Mouse (Mus musculus): ENCODE results near the gene Zfp319. TPM values are rescaled to one million over a fixed set of nuclear protein-coding genes. Genes with fewer than 3 reads are reported as not detected.
A peak's percentile ranks its signal among the peaks of the same experiment; 100 is the strongest.
"Not testable (repeated sequence)": the region's sequence is repeated elsewhere in the genome, so short reads cannot be mapped to it uniquely, and the experiment has no call there.

Zfp319 gene
- polyA plus RNA-seq (2021) = 12.3 TPM

DNA sequence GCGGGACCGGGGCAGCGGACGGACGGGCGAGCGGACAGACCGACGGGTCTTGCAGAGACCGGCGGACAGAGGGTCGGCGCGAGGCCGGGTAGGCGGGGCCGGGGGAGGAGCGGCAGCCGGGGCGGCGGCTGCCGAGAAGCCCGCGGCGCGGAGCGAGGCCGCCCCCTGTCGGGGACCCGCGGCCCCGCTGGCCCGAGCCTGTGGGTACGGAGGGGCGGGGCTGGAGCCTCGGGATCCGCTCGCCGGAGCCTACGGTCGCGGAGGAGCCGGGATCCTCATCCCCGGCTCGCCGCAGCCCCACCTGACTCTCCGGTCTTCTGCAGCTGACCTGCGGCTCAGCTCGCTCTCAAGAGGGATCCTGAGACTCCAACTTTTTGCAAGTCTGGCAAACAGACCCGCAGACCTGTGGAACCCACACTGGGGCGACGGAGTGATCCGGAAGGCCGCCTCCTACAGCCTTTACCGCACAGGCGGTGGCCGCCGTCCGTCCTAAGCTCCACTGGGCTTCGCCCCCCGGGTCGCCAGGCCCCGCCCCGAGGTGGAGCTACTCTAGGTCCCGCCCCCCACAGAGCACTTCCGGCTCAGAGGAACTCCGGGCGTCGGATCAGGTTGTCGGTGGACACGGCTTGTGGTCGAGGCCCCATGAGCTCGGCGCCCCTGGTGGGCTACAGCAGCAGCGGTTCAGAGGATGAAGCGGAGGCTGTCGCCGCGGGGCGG lies at the start of gene Zfp319, which contains the start of gene Usb1:
Gene Zfp319, minus strand, starts transcription at position 231 of the 717 bp plus-strand sequence.
Gene Usb1, plus strand, starts transcription at position 565 of the 717 bp plus-strand sequence.
- in situ Hi-C loops (cut with MboI; ENCODE audit: low pct_unique_long_range_greater_than_20kb) = loop anchor here (25.0 kb wide), 1 partner anchor 355 kb away; the partner anchor contains the start of gene Ndrg4
- POLR2A ChIA-PET = interaction anchor here (1.0 to 1.9 kb wide), 5 partner anchors 10 to 102 kb away, joined by 3 to 6 read pairs (median 4); no protein-coding TSS in a partner anchor
- no peaks in the 10 kb centered on the region for H3K27me3 ChIP-seq
- ATAC-seq = peak; percentile 88
- TF ChIP-seq CTCF (IDR thresholded peaks at IDR 0.05) = no peak
- CTCF ChIA-PET = interaction anchor here (0.8 to 1.8 kb wide), 9 partner anchors 12 to 102 kb away, joined by 3 to 11 read pairs (median 4); partner anchors contain the start of gene Cfap20
- no peak for DNase-seq (ENCODE audit: low read depth, low spot score)

DNA sequence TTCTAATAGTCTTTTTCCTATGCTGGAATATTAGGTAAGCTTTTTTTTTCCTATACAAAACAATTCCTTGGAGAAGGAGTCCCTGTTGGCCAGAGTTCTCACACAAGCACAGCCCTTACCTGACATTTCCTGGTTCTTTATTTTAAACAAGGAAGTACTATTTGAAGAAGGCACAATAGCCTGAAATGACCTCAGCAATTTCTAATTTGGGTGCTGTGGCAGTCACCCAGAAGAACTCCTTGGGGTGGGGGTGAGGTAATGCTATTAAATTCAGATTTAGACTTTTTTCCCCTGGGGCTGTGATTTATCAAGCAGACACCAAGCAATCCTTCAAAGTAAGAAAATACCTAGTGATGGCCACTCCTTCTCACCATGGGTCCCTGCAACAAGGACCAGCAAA lies 49.2 kb upstream of the Zfp319 start:
- H3K27me3 ChIP-seq = no peaks in the 10 kb centered on the region
- ChIA-PET POLR2A (no interaction called here), CTCF (no interaction called here)
- in situ Hi-C loops (cut with MboI; ENCODE audit: low pct_unique_long_range_greater_than_20kb) = no loop called here
- TF ChIP-seq CTCF (IDR thresholded peaks at IDR 0.05) = no peak
- ATAC-seq (no peak), DNase-seq (ENCODE audit: low read depth, low spot score) (no peak)

GRCm38 (mm10) chr8:95378928-95379327 lies 47.2 kb upstream of the Zfp319 start:
- CTCF ChIA-PET; ATAC-seq; POLR2A ChIA-PET; DNase-seq (ENCODE audit: low read depth, low spot score); H3K27me3 ChIP-seq; in situ Hi-C loops (cut with MboI; ENCODE audit: low pct_unique_long_range_greater_than_20kb): not testable (repeated sequence)

- DNase-seq (ENCODE audit: low read depth, low spot score) (no peak), ATAC-seq (no peak)
- in situ Hi-C loops (cut with MboI; ENCODE audit: low pct_unique_long_range_greater_than_20kb) = no loop called here
- no peak for TF ChIP-seq CTCF (IDR thresholded peaks at IDR 0.05)
- no peaks in the 10 kb centered on the region for H3K27me3 ChIP-seq
- POLR2A ChIA-PET = no interaction called here
- CTCF ChIA-PET = interaction anchor here (1.0 kb wide), 1 partner anchor 12 kb away, joined by 4 read pairs; no protein-coding TSS in a partner anchor
Measured at GRCm38 (mm10) chr8:95377863-95378291, 46.1 kb upstream of the Zfp319 start.

- ATAC-seq = no peak
- ChIA-PET POLR2A (interaction anchor here (0.9 kb wide), 1 partner anchor 14 kb away, joined by 5 read pairs; no protein-coding TSS in a partner anchor), CTCF (interaction anchor here (1.0 to 1.2 kb wide), 2 partner anchors 10 to 11 kb away, joined by 3 to 4 read pairs; no protein-coding TSS in a partner anchor)
Measured at GRCm38 (mm10) chr8:95377101-95377500, 45.4 kb upstream of the Zfp319 start.

GRCm38 (mm10) chr8:95376309-95376999 lies 44.7 kb upstream of the Zfp319 start:
- TF ChIP-seq CTCF (IDR thresholded peaks at IDR 0.05) = no peak
- POLR2A ChIA-PET = interaction anchor here (0.9 kb wide), 1 partner anchor 13 kb away, joined by 5 read pairs; no protein-coding TSS in a partner anchor
- no peaks in the 10 kb centered on the region for H3K27me3 ChIP-seq
- in situ Hi-C loops (cut with MboI; ENCODE audit: low pct_unique_long_range_greater_than_20kb) = no loop called here
- CTCF ChIA-PET = interaction anchor here (1.0 to 1.2 kb wide), 2 partner anchors 9 to 10 kb away, joined by 3 to 4 read pairs; no protein-coding TSS in a partner anchor
- no peak for DNase-seq (ENCODE audit: low read depth, low spot score)
- no peak for ATAC-seq

More at GRCm38 (mm10) chr8:95377101-95377500, 45.4 kb upstream of the Zfp319 start:
- no peaks in the 10 kb centered on the region for H3K27me3 ChIP-seq
- DNase-seq (ENCODE audit: low read depth, low spot score) = no peak
- TF ChIP-seq CTCF (IDR thresholded peaks at IDR 0.05) = no peak
- in situ Hi-C loops (cut with MboI; ENCODE audit: low pct_unique_long_range_greater_than_20kb) = no loop called here

GRCm38 (mm10) chr8:95375374-95375930 lies 43.7 kb upstream of the Zfp319 start:
- no peak for TF ChIP-seq CTCF (IDR thresholded peaks at IDR 0.05)
- H3K27me3 ChIP-seq = no peaks in the 10 kb centered on the region
- no peak for ATAC-seq
- in situ Hi-C loops (cut with MboI; ENCODE audit: low pct_unique_long_range_greater_than_20kb) = no loop called here
- POLR2A ChIA-PET = no interaction called here
- CTCF ChIA-PET = no interaction called here
- DNase-seq (ENCODE audit: low read depth, low spot score) = no peak

DNA sequence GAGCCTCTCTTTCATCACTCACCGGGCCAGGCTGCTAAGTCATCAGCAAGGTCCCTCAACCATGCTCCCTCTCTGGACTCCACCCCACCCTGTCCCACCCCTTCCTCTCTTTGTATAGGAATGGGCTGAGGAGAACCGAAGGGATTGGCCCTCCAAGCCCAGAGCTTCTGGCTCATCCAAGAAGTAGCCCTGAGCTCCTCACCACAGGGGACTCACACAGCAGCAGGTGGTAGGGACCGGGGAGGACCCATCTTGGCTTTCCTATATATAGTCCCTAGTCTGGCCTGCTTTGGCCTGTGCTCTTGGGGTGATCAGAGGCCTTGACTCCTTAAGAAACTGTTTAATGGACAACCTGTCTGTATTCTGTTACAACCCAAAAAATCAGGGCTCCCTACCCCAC lies 42.7 kb upstream of the Zfp319 start:
- POLR2A ChIA-PET = no interaction called here
- ATAC-seq = no peak
- H3K27me3 ChIP-seq = no peaks in the 10 kb centered on the region
- in situ Hi-C loops (cut with MboI; ENCODE audit: low pct_unique_long_range_greater_than_20kb) = no loop called here
- TF ChIP-seq CTCF (IDR thresholded peaks at IDR 0.05) = no peak
- no peak for DNase-seq (ENCODE audit: low read depth, low spot score)
- CTCF ChIA-PET = no interaction called here

- in situ Hi-C loops (cut with MboI; ENCODE audit: low pct_unique_long_range_greater_than_20kb) = no loop called here
- DNase-seq (ENCODE audit: low read depth, low spot score) (no peak), ATAC-seq (no peak)
- H3K27me3 ChIP-seq = no peaks in the 10 kb centered on the region
- CTCF ChIA-PET = interaction anchor here (1.1 kb wide), 1 partner anchor 54 kb away, joined by 3 read pairs; no protein-coding TSS in a partner anchor
- POLR2A ChIA-PET = no interaction called here
- no peak for TF ChIP-seq CTCF (IDR thresholded peaks at IDR 0.05)
Measured at GRCm38 (mm10) chr8:95373389-95374002, 41.7 kb upstream of the Zfp319 start.

All from Patski (cell line).